In genomic region chr17:45848605-45849004, GRCm38 (mm10) we compare ENCODE assay signal across 9 mouse cellular contexts.
A peak's percentile ranks its signal among the peaks of the same experiment; 100 is the strongest.
DNase-seq lines count a peak whose midpoint lies in the region; ATAC-seq and TF ChIP-seq lines count a peak whose summit lies in the region.
"Had no signal": no experiment of that assay in that cellular context is flagged by ENCODE, and none has a peak within 500 bp of the region (broad histone marks: within the 10 kb centered on the region; RNA-seq: fewer than 3 reads in every experiment).

No protein-coding gene starts in this region.

- intact Hi-C loops in gastrocnemius, adult 2 months (cut with DNase I), result loop anchor here (1.0 to 5.0 kb wide), 3 partner anchors 59 to 184 kb away; partner anchors contain the start of gene Vegfa

- H3K36me3 ChIP-seq in forebrain, postnatal 0 days (ENCODE audit: insufficient read depth), result no peaks in the 10 kb centered on the region
- H3K36me3 ChIP-seq in forebrain, embryonic 15.5 days, result no peaks in the 10 kb centered on the region
- no peaks in the 10 kb centered on the region for H3K36me3 ChIP-seq in intestine, postnatal 0 days (ENCODE audit: control insufficient read depth, insufficient read depth)
- H3K36me3 ChIP-seq in hindbrain, embryonic 10.5 days, result no peaks in the 10 kb centered on the region
- no peaks in the 10 kb centered on the region for H3K36me3 ChIP-seq in hindbrain, embryonic 16.5 days (ENCODE audit: control insufficient read depth, insufficient read depth, low read length)

- H3K27me3 ChIP-seq in forebrain, postnatal 0 days (ENCODE audit: insufficient read depth, low read length), result no peaks in the 10 kb centered on the region
- no peaks in the 10 kb centered on the region for H3K27me3 ChIP-seq in forebrain, embryonic 15.5 days
- peaks cover 6% of the 10 kb centered on the region for H3K27me3 ChIP-seq in intestine, postnatal 0 days (replicated peaks; ENCODE audit: control insufficient read depth, insufficient read depth, low read length)
- peaks cover 32% of the 10 kb centered on the region for H3K27me3 ChIP-seq in hindbrain, embryonic 10.5 days (ENCODE audit: insufficient read depth, poor library complexity, severe bottlenecking)
- H3K27me3 ChIP-seq in hindbrain, embryonic 16.5 days (replicated peaks; ENCODE audit: control insufficient read depth, insufficient read depth, low read length), result no peaks in the 10 kb centered on the region

- DNase-seq in forebrain, postnatal 0 days, result no peak
- DNase-seq in Muller cell, postnatal 12 days (ENCODE audit: inconsistent ontology term), result peak; percentile 44
- peak; percentile 91 for DNase-seq in gastrocnemius, adult 2 months
- peak; percentile 61 for DNase-seq in lung, postnatal 36 days
- DNase-seq in hindbrain, embryonic 10.5 days (ENCODE audit: low spot score), result no peak

- no peaks in the 10 kb centered on the region for H3K4me1 ChIP-seq in forebrain, postnatal 0 days (ENCODE audit: insufficient read depth)
- H3K4me1 ChIP-seq in forebrain, embryonic 15.5 days, result no peaks in the 10 kb centered on the region
- no peaks in the 10 kb centered on the region for H3K4me1 ChIP-seq in intestine, postnatal 0 days (replicated peaks; ENCODE audit: control insufficient read depth, insufficient read depth, low read length)
- H3K4me1 ChIP-seq in hindbrain, embryonic 10.5 days (replicated peaks), result peaks cover 31% of the 10 kb centered on the region
- no peaks in the 10 kb centered on the region for H3K4me1 ChIP-seq in hindbrain, embryonic 16.5 days (ENCODE audit: control insufficient read depth, insufficient read depth, low read depth, low read length)

- no peak overlapping the region for H3K4me3 ChIP-seq in forebrain, postnatal 0 days (ENCODE audit: low read depth, low read length)
- no peak overlapping the region for H3K4me3 ChIP-seq in forebrain, embryonic 15.5 days
- H3K4me3 ChIP-seq in gastrocnemius, adult 2 months, result peak overlapping the region; percentile 51
- no peak overlapping the region for H3K4me3 ChIP-seq in intestine, postnatal 0 days (ENCODE audit: low read depth, low read length)
- H3K4me3 ChIP-seq in hindbrain, embryonic 10.5 days, result no peak overlapping the region
- H3K4me3 ChIP-seq in hindbrain, embryonic 16.5 days (ENCODE audit: low read length), result no peak overlapping the region

- no peak overlapping the region for H3K4me2 ChIP-seq in forebrain, postnatal 0 days (ENCODE audit: low read depth)
- H3K4me2 ChIP-seq in forebrain, embryonic 15.5 days (replicated peaks), result no peak overlapping the region
- H3K4me2 ChIP-seq in intestine, postnatal 0 days (replicated peaks; ENCODE audit: low read depth), result no peak overlapping the region
- no peak overlapping the region for H3K4me2 ChIP-seq in hindbrain, embryonic 16.5 days (ENCODE audit: low read length)

- TF ChIP-seq CTCF in forebrain, postnatal 0 days (IDR thresholded peaks at IDR 0.05; ENCODE audit: low read depth), result peak; percentile 44; the same call in 1 of the 2 replicates
- peak; percentile 80 for TF ChIP-seq CTCF in gastrocnemius, adult 2 months (IDR thresholded peaks at IDR 0.05)
- peak; percentile 89 for TF ChIP-seq CTCF in intestine, postnatal 0 days (IDR thresholded peaks at IDR 0.05; ENCODE audit: low read depth)

- H3K9ac ChIP-seq in forebrain, postnatal 0 days, result no peak overlapping the region
- no peak overlapping the region for H3K9ac ChIP-seq in forebrain, embryonic 15.5 days (replicated peaks)
- no peak overlapping the region for H3K9ac ChIP-seq in intestine, postnatal 0 days (ENCODE audit: low read depth, low read length)
- no peak overlapping the region for H3K9ac ChIP-seq in hindbrain, embryonic 16.5 days (ENCODE audit: low read depth, low read length)

- WGBS in forebrain, postnatal 0 days, result 33% methylated on average over 8 of the region's 8 CpGs
- WGBS in forebrain, embryonic 15.5 days, result 35% methylated on average over 8 of the region's 8 CpGs
- 33% methylated on average over 8 of the region's 8 CpGs for WGBS in intestine, postnatal 0 days
- 35% methylated on average over 8 of the region's 8 CpGs for WGBS in hindbrain, embryonic 10.5 days
- 36% methylated on average over 8 of the region's 8 CpGs for WGBS in hindbrain, embryonic 16.5 days

- no peak overlapping the region for H3K27ac ChIP-seq in forebrain, postnatal 0 days (ENCODE audit: low read depth, low read length)
- H3K27ac ChIP-seq in forebrain, embryonic 15.5 days (replicated peaks), result no peak overlapping the region
- H3K27ac ChIP-seq in gastrocnemius, adult 2 months, result peak overlapping the region; percentile 98
- H3K27ac ChIP-seq in intestine, postnatal 0 days (ENCODE audit: low read depth, low read length), result no peak overlapping the region
- H3K27ac ChIP-seq in hindbrain, embryonic 10.5 days, result no peak overlapping the region
- no peak overlapping the region for H3K27ac ChIP-seq in hindbrain, embryonic 16.5 days (ENCODE audit: low read depth, low read length)
- H3K27ac ChIP-seq: macrophage had no signal

- no peaks in the 10 kb centered on the region for H3K9me3 ChIP-seq in forebrain, postnatal 0 days (ENCODE audit: low read length)
- H3K9me3 ChIP-seq in forebrain, embryonic 15.5 days, result no peaks in the 10 kb centered on the region
- H3K9me3 ChIP-seq in intestine, postnatal 0 days (ENCODE audit: control insufficient read depth), result 0 out of 2 replicates have a peak, but pooled peaks cover 2% of the 10 kb centered on the region
- H3K9me3 ChIP-seq in hindbrain, embryonic 10.5 days, result peaks cover 8% of the 10 kb centered on the region; the same call in 1 of the 2 replicates
- no peaks in the 10 kb centered on the region for H3K9me3 ChIP-seq in hindbrain, embryonic 16.5 days (ENCODE audit: control insufficient read depth, low read length)

- no peak for ATAC-seq in forebrain, postnatal 0 days
- ATAC-seq in forebrain, embryonic 15.5 days (replicated peaks), result no peak
- ATAC-seq in intestine, postnatal 0 days, result peak; percentile 57; the same call in 1 of the 2 replicates
- ATAC-seq in hindbrain, embryonic 16.5 days, result no peak

Comparison
In these comparisons a context has a peak if more than half of its experiments do, and no peak if none do; other contexts are left out.
1. DNase-seq: peak in Muller cell, postnatal 12 days (single experiment), gastrocnemius, adult 2 months (single experiment) and lung, postnatal 36 days (single experiment); none in forebrain, postnatal 0 days (single experiment) and hindbrain, embryonic 10.5 days (single experiment).
2. Peak in every context shown above with its lines, with median percentiles within 50 percentile points of each other: CTCF ChIP-seq.